Mouse (Mus musculus) embryonic facial prominence, embryonic 14.5 days (tissue): ENCODE results near the gene Gm20696. TPM values are rescaled to one million over a fixed set of nuclear protein-coding genes. Genes with fewer than 3 reads are reported as not detected.

Source experiments
- ATAC-seq: fragments of 200-750 bp; cut with Nextera tagmentation; 2 replicates; pipeline ENCODE4 v1.8.0; 2017; ENCODE audit warnings: low read depth, moderate number of reproducible peaks, moderate TSS enrichment
- DNase-seq: peaks from one replicate; pipeline ENCODE4 v3.0.0-alpha.2; 2015; ENCODE audit warnings: low spot score
- H3K27ac ChIP-seq: fragments of 300-500 bp; sonication (generic); replicated peaks from 2 replicates; pipeline ENCODE4 v1.5.1; 2014; ENCODE audit warnings: low read depth, mild to moderate bottlenecking, low read length, moderate library complexity
- H3K27me3 ChIP-seq: fragments of 300-500 bp; sonication (generic); replicated peaks from 2 replicates; pipeline ENCODE4 v1.6.1; 2014; ENCODE audit warnings: low read length; ENCODE audit not compliant: control insufficient read depth, insufficient read depth
- H3K36me3 ChIP-seq: fragments of 300-500 bp; sonication (generic); 2 replicates; pipeline ENCODE4 v1.6.1; 2014; ENCODE audit warnings: low read length, mixed read lengths; ENCODE audit not compliant: control insufficient read depth, insufficient read depth
- H3K4me1 ChIP-seq: fragments of 300-500 bp; sonication (generic); 2 replicates; pipeline ENCODE4 v1.6.1; 2014; ENCODE audit warnings: antibody characterized with exemption, low read length; ENCODE audit not compliant: control insufficient read depth, insufficient read depth
- H3K4me2 ChIP-seq: fragments of 300-500 bp; sonication (generic); 2 replicates; pipeline ENCODE4 v1.6.1; 2014; ENCODE audit warnings: low read depth, mild to moderate bottlenecking, low read length, moderate library complexity, mixed read lengths
- H3K4me3 ChIP-seq: fragments of 300-500 bp; sonication (generic); 2 replicates; pipeline ENCODE4 v1.5.1; 2014; ENCODE audit warnings: low read depth, mild to moderate bottlenecking, low read length
- H3K9ac ChIP-seq: fragments of 300-500 bp; sonication (generic); 2 replicates; pipeline ENCODE4 v1.6.1; 2014; ENCODE audit warnings: low read depth, mild to moderate bottlenecking, low read length, moderate library complexity, mixed read lengths
- H3K9me3 ChIP-seq: fragments of 300-500 bp; sonication (generic); 2 replicates; pipeline ENCODE4 v1.6.1; 2016; ENCODE audit warnings: low read length; ENCODE audit not compliant: control insufficient read depth
- WGBS: fragments of 180-500 bp; shearing (Covaris S2); extraction: QIAGEN DNeasy Blood & Tissue Kit; methylation state at CpG from one replicate; pipeline ENCODE4 v1.1.7; 2014; 5-methylcytosine and 5-hydroxymethylcytosine counted together
- polyA plus RNA-seq: library from polyadenylated mRNA; unstranded; fragments of >200 nt; fragmentation: Nextera tagmentation; extraction: Ambion mirVana; gene quantifications from 2 replicates; pipeline ENCODE4 v1.2.1, GENCODE M21; 2014

Gene Gm20696
- polyA plus RNA-seq, 1 experiment from 2014 or later = 3.0 TPM

GRCm38 (mm10) chr6:99443460-99443859 lies 223.1 kb downstream of the Gm20696 start:
- peaks cover 28% of the 10 kb centered on the region for H3K4me1 ChIP-seq
- DNase-seq (no peak), ATAC-seq (no peak)
- no peak overlapping the region for H3K4me2 ChIP-seq
- H3K9ac ChIP-seq = no peak overlapping the region
- no peak overlapping the region for H3K4me3 ChIP-seq
- H3K9me3 ChIP-seq = no peaks in the 10 kb centered on the region
- no peaks in the 10 kb centered on the region for H3K36me3 ChIP-seq
- no peaks in the 10 kb centered on the region for H3K27me3 ChIP-seq
- WGBS = 57% methylated on average over 5 of the region's 5 CpGs
- no peak overlapping the region for H3K27ac ChIP-seq

DNA sequence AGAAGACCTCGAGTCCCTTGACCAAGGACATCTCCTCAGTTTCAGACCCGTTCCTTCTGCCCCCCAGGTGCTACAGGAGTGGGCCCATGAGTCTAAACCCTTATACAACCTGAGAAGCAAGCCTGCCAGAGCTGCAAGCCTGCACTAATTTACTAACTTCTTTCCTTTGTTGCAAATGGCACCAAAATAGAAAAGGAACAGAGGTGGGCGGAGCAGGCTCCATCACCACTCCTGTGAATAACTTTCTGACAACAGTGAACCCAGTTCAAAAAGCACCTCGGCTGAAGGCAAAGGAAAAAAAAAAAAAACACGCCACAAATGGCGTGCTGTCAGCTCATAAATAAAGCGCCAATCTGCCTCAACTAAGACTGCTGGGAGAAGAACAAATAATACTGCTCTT lies 225.5 kb downstream of the Gm20696 start:
- Histone ChIP-seq H3K4me2 (no peak overlapping the region), H3K36me3 (no peaks in the 10 kb centered on the region), H3K9me3 (no peaks in the 10 kb centered on the region), H3K4me3 (no peak overlapping the region), H3K27ac (no peak overlapping the region), H3K9ac (no peak overlapping the region), H3K4me1 (peaks cover 28% of the 10 kb centered on the region), H3K27me3 (no peaks in the 10 kb centered on the region)
- 69% methylated on average over 7 of the region's 7 CpGs for WGBS
- ATAC-seq (no peak), DNase-seq (no peak)

DNA sequence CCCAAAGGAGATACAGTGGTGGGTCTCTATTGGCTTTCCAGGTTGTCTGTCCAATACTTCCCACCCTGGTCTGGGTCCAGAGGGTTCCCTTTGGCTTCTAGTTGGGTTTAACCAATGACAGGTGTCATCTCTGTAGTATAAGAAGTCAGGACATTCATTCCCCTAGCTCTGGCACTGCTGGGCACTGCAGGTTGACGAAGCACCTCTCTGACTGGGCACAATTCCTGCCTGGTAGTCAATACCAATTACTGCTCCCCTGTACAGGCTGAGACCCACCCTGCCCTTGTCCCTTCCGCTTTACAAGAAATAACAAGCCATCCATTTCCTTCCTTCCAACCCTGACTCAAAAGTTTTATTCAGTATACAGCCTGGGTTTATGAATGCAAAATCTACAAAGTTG lies 226.0 kb downstream of the Gm20696 start:
- H3K36me3 ChIP-seq = no peaks in the 10 kb centered on the region
- no peaks in the 10 kb centered on the region for H3K9me3 ChIP-seq
- no peak overlapping the region for H3K4me3 ChIP-seq
- DNase-seq (no peak), ATAC-seq (no peak)
- H3K4me1 ChIP-seq = peaks cover 28% of the 10 kb centered on the region
- H3K4me2 ChIP-seq = no peak overlapping the region
- no peaks in the 10 kb centered on the region for H3K27me3 ChIP-seq
- 88% methylated on average over 2 of the region's 2 CpGs for WGBS
- H3K27ac ChIP-seq = peak overlapping the region; percentile 61
- no peak overlapping the region for H3K9ac ChIP-seq

- peak; percentile 79 for ATAC-seq
- peak; percentile 83 for DNase-seq
- Histone ChIP-seq H3K9me3 (no peaks in the 10 kb centered on the region), H3K27ac (peak overlapping the region; percentile 61), H3K4me1 (peaks cover 28% of the 10 kb centered on the region), H3K4me3 (no peak overlapping the region), H3K9ac (no peak overlapping the region; the same call in 1 of the 2 replicates), H3K36me3 (0 out of 2 replicates have a peak, but pooled peaks cover 4% of the 10 kb centered on the region), H3K27me3 (no peaks in the 10 kb centered on the region), H3K4me2 (peak overlapping the region; percentile 33)
- 6% methylated on average over 9 of the region's 9 CpGs for WGBS
These were observed 226.7 kb downstream of the Gm20696 start for GRCm38 (mm10) chr6:99439878-99440361.

DNA sequence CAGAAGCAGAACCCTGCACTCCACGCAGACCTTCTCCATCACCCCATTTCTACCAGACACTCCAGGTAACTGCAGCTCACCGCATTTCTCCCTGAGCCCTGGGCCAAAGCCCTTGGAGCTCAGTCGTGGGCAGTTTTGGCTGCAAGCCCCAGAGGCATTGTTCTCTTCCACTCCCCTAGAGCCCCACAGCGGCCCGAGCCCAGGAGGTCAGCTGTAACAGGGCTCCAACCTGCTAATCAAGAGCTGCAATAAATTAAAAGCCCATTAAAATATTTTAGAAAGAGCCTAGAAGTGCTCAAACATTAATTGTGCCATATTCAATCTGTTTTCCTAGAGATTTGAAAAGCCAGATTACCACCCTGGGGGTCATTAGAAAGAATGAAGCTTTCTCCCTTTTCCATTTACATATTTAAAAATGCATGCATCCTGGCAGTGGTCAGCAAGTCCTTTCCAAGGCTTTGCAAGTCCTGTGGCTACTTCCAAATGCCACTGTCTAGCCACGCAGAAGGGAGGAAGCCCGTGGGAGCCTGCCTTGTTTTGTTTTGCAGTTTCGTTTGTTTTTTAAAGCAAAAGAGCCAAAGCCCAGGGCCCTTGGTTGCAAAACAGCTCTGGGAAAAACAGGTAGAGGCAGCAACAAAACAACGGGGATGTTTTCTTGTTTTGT lies 227.3 kb downstream of the Gm20696 start:
- H3K4me3 ChIP-seq = no peak overlapping the region
- no peak overlapping the region; the same call in 1 of the 2 replicates for H3K9ac ChIP-seq
- H3K9me3 ChIP-seq = no peaks in the 10 kb centered on the region
- ATAC-seq (no peak), DNase-seq (no peak)
- peaks cover 28% of the 10 kb centered on the region for H3K4me1 ChIP-seq
- peak overlapping the region; percentile 33 for H3K4me2 ChIP-seq
- H3K27me3 ChIP-seq = no peaks in the 10 kb centered on the region
- 25% methylated on average over 9 of the region's 9 CpGs for WGBS
- peak overlapping the region; percentile 61 for H3K27ac ChIP-seq
- 0 out of 2 replicates have a peak, but pooled peaks cover 9% of the 10 kb centered on the region for H3K36me3 ChIP-seq

- no peak for DNase-seq
- H3K36me3 ChIP-seq = 0 out of 2 replicates have a peak, but pooled peaks cover 13% of the 10 kb centered on the region
- peaks cover 25% of the 10 kb centered on the region for H3K4me1 ChIP-seq
- H3K9me3 ChIP-seq = no peaks in the 10 kb centered on the region
- H3K4me2 ChIP-seq = no peak overlapping the region
- no peak overlapping the region for H3K27ac ChIP-seq
- H3K9ac ChIP-seq = no peak overlapping the region
- WGBS = 82% methylated on average over 6 of the region's 6 CpGs
- H3K4me3 ChIP-seq = no peak overlapping the region
- no peaks in the 10 kb centered on the region for H3K27me3 ChIP-seq
- ATAC-seq = no peak
These were observed 230.2 kb downstream of the Gm20696 start for GRCm38 (mm10) chr6:99436371-99436770.

- Histone ChIP-seq H3K4me2 (no peak overlapping the region), H3K4me1 (peaks cover 15% of the 10 kb centered on the region), H3K27ac (no peak overlapping the region), H3K27me3 (no peaks in the 10 kb centered on the region), H3K36me3 (0 out of 2 replicates have a peak, but pooled peaks cover 13% of the 10 kb centered on the region), H3K9ac (no peak overlapping the region), H3K4me3 (no peak overlapping the region), H3K9me3 (no peaks in the 10 kb centered on the region)
- ATAC-seq (no peak), DNase-seq (no peak)
- WGBS = 96% methylated on average over 10 of the region's 10 CpGs
These were observed 231.5 kb downstream of the Gm20696 start for GRCm38 (mm10) chr6:99435140-99435539.

DNA sequence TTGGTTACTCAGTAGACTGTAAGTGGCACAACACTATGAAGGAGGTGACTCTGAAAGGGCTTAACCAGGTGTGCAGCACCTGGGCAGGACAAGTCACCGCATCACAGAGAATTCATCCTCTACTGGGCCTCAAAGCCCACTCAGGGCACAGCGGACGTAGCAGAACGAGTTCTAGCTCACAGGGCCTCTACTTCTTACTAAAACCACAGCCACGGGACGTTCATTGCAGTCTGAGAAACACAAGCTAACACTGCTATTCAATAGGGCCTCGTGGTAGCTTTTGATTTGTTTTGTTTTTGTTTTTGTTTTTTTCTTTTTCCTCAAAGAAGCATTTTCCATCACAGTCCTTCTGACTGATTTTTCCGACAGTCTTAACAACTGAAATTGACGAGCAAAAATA lies 233.6 kb downstream of the Gm20696 start:
- H3K9me3 ChIP-seq = no peaks in the 10 kb centered on the region
- H3K9ac ChIP-seq = no peak overlapping the region
- WGBS = 81% methylated on average over 9 of the region's 9 CpGs
- no peaks in the 10 kb centered on the region for H3K4me1 ChIP-seq
- 0 out of 2 replicates have a peak, but pooled peaks cover 13% of the 10 kb centered on the region for H3K36me3 ChIP-seq
- H3K4me2 ChIP-seq = no peak overlapping the region
- H3K27me3 ChIP-seq = no peaks in the 10 kb centered on the region
- DNase-seq (no peak), ATAC-seq (no peak)
- H3K4me3 ChIP-seq = no peak overlapping the region
- no peak overlapping the region for H3K27ac ChIP-seq

DNA sequence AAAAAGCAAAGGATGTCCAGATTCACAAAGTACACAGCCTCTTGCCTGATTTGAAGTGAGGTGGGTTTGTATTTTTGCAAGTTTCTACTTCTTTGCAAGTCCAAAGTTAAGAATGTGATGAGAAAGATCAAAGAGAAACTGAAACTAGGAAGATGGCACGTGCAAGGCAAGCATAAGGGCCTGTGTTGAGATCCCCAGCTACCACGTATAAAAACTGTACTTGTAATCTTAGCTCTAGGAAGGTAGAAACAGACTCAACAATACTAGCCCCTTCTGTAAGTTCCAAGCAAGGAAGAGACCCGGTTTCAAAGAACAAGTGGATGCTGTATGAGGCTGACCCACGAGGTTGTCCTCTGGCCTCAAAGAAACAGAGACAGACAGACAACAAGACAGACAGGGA lies 234.7 kb downstream of the Gm20696 start:
- no peaks in the 10 kb centered on the region for H3K27me3 ChIP-seq
- no peak for ATAC-seq
- 55% methylated on average over 4 of the region's 4 CpGs for whole genome bisulfite sequencing

More for the DNA sequence above, 234.7 kb downstream of the Gm20696 start:
- Histone ChIP-seq H3K27ac (no peak overlapping the region), H3K4me3 (no peak overlapping the region), H3K4me1 (no peaks in the 10 kb centered on the region), H3K9me3 (no peaks in the 10 kb centered on the region), H3K9ac (no peak overlapping the region), H3K36me3 (0 out of 2 replicates have a peak, but pooled peaks cover 13% of the 10 kb centered on the region), H3K4me2 (no peak overlapping the region)
- no peak for DNase-seq
